Mouse (Mus musculus) liver, postnatal 0 days (tissue): ENCODE results near the gene Rnf150.

Source experiments
- CTCF ChIP-seq: sonication (generic); IDR thresholded peaks from 2 replicates; pipeline ENCODE4 v1.5.1; 2016; ENCODE audit warnings: antibody characterized with exemption, low read depth
- EP300 ChIP-seq: IDR thresholded peaks from 2 replicates; pipeline ENCODE4 v1.6.1; 2016; ENCODE audit warnings: antibody characterized with exemption, low read depth, mild to moderate bottlenecking

- no peak for TF ChIP-seq CTCF
- no peak for TF ChIP-seq EP300
Observed at GRCm38 (mm10) chr8:82945867-82946266, 82.7 kb downstream of the Rnf150 start.
